Mouse (Mus musculus) liver, embryonic 14.5 days (tissue): ENCODE data around the gene Sst. TPM values are rescaled to one million over a fixed set of nuclear protein-coding genes. Genes with fewer than 3 reads are reported as not detected.

ENCODE experiments used
- ATAC-seq: fragments of 200-750 bp; cut with Nextera tagmentation; 2 replicates; pipeline ENCODE4 v1.8.0; 2017; ENCODE audit warnings: moderate number of reproducible peaks, mild to moderate bottlenecking, moderate library complexity; ENCODE audit not compliant: insufficient read depth
- DNase-seq, 3 experiments: peaks; one replicate each; pipeline ENCODE4 v3.0.0-alpha.2; 2012 to 2013; ENCODE audit warnings: low read depth in 3 of 3, low spot score in 3 of 3
- H3K27ac ChIP-seq: fragments of 300-500 bp; sonication (generic); 2 replicates; pipeline ENCODE4 v1.5.1; 2014; ENCODE audit warnings: moderate library complexity, mild to moderate bottlenecking, control low read depth, inconsistent platforms
- H3K27me3 ChIP-seq: fragments of 300-500 bp; sonication (generic); 2 replicates; pipeline ENCODE4 v1.6.1; 2014; ENCODE audit warnings: mild to moderate bottlenecking, low read length, moderate library complexity; ENCODE audit not compliant: control insufficient read depth, insufficient read depth
- H3K36me3 ChIP-seq: fragments of 300-500 bp; sonication (generic); replicated peaks from 2 replicates; pipeline ENCODE4 v1.6.1; 2014; ENCODE audit warnings: low read depth; ENCODE audit not compliant: control insufficient read depth, insufficient read depth
- H3K4me1 ChIP-seq, 2 experiments: fragments of 200-500 bp in 1 of 2; fragments of 300-500 bp in 1 of 2; sonication (generic) in 1 of 2; replicated peaks; 2 replicates each; pipeline ENCODE4 v1.6.1; 2012 to 2014; ENCODE audit warnings: antibody characterized with exemption in 1 of 2, inconsistent platforms in 1 of 2, low read length in 1 of 2; ENCODE audit not compliant: control insufficient read depth in 2 of 2, insufficient read depth in 2 of 2
- H3K4me2 ChIP-seq: fragments of 300-500 bp; sonication (generic); 2 replicates; pipeline ENCODE4 v1.6.1; 2014; ENCODE audit warnings: low read depth, mild to moderate bottlenecking, control low read depth, moderate library complexity
- H3K4me3 ChIP-seq, 2 experiments: fragments of 200-500 bp in 1 of 2; fragments of 300-500 bp in 1 of 2; sonication (generic) in 1 of 2; 2 replicates each; pipeline ENCODE4 v1.5.1; 2012 to 2014; ENCODE audit warnings: low read depth in 2 of 2, low read length in 2 of 2, mild to moderate bottlenecking in 2 of 2, control low read depth in 1 of 2, inconsistent platforms in 1 of 2, moderate library complexity in 1 of 2; ENCODE audit not compliant: insufficient read depth in 1 of 2
- H3K9ac ChIP-seq: fragments of 300-500 bp; sonication (generic); replicated peaks from 2 replicates; pipeline ENCODE4 v1.6.1; 2014; ENCODE audit warnings: mild to moderate bottlenecking, control low read depth, moderate library complexity
- H3K9me3 ChIP-seq: fragments of 300-500 bp; sonication (generic); 2 replicates; pipeline ENCODE4 v1.6.1; 2016; ENCODE audit warnings: low read length, mixed read lengths; ENCODE audit not compliant: control insufficient read depth
- CTCF ChIP-seq: IDR thresholded peaks from 2 replicates; pipeline ENCODE4 v1.5.1; 2016; ENCODE audit warnings: antibody characterized with exemption, low read depth, control low read depth
- EP300 ChIP-seq: IDR thresholded peaks from 2 replicates; pipeline ENCODE4 v1.6.1; 2016; ENCODE audit warnings: antibody characterized with exemption, low read depth
- WGBS: fragments of 180-500 bp; shearing (Covaris S2); extraction: QIAGEN DNeasy Blood & Tissue Kit; methylation state at CpG from one replicate; pipeline ENCODE4 v1.1.7; 2014; ENCODE audit not compliant: insufficient replicate concordance; 5-methylcytosine and 5-hydroxymethylcytosine counted together
- polyA plus RNA-seq, 2 experiments: library from polyadenylated mRNA; depleted of rRNA in 1 of 2; stranded (reverse) in 1 of 2; unstranded in 1 of 2; fragments of >200 nt; fragmentation: Nextera tagmentation in 1 of 2; extraction: Ambion mirVana in 1 of 2; gene quantifications; 2 replicates each; pipeline versions ENCODE4 v1.2.1 to v1.2.3; 2012 to 2014

The Sst gene
- polyA plus RNA-seq, 2 experiments: 0.04 TPM; not detected in 1

GRCm38 (mm10) chr16:23927301-23928114 is 36.8 kb upstream of the Sst start:
- Histone ChIP-seq H3K4me2 (no peak overlapping the region), H3K9me3 (no peaks in the 10 kb centered on the region), H3K27ac (no peak overlapping the region), H3K27me3 (no peaks in the 10 kb centered on the region), H3K36me3 (no peaks in the 10 kb centered on the region), H3K4me1 (no peaks in the 10 kb centered on the region), H3K4me3 (no peak overlapping the region), H3K9ac (no peak overlapping the region)
- no peak for TF ChIP-seq EP300
- no peak for TF ChIP-seq CTCF
- ATAC-seq: no peak
- no peak for DNase-seq
- 74% methylated on average over 33 of the region's 33 CpGs for WGBS

DNA sequence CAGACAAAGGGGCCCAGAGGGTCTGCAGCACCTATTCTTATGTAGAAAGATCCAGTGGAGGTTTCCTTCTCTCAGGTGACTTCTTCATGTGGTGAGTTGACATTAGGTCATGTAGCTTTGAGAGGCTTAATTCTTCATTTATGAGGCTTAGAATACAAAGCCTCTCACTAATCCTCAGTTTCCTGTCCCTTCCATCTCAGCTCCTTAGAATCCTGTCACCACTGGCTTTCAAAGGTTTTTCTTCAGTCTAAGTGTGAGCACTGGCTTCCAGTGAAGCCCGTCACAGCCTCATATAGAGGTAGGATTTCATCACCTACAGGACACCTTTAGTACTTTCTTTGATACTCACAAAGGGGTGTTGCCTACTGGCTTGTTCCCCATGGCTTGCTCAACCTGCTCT is 32.1 kb upstream of the Sst start:
- TF ChIP-seq EP300 (no peak), CTCF (no peak)
- no peaks in the 10 kb centered on the region for H3K9me3 ChIP-seq
- ATAC-seq (no peak), DNase-seq (no peak)
- no peak overlapping the region for H3K4me2 ChIP-seq
- WGBS: 63% methylated on average over 1 of the region's 1 CpGs
- H3K4me1 ChIP-seq: no peaks in the 10 kb centered on the region
- H3K27me3 ChIP-seq: no peaks in the 10 kb centered on the region
- no peak overlapping the region for H3K9ac ChIP-seq
- no peaks in the 10 kb centered on the region for H3K36me3 ChIP-seq
- no peak overlapping the region for H3K27ac ChIP-seq
- no peak overlapping the region for H3K4me3 ChIP-seq

- H3K27me3 ChIP-seq: no peaks in the 10 kb centered on the region
- WGBS: 51% methylated on average over 5 of the region's 5 CpGs
- no peak for ATAC-seq
Observed at GRCm38 (mm10) chr16:23921697-23922096, 30.9 kb upstream of the Sst start.

GRCm38 (mm10) chr16:23919418-23919817 is 28.7 kb upstream of the Sst start:
- Histone ChIP-seq H3K36me3 (no peaks in the 10 kb centered on the region), H3K27me3 (no peaks in the 10 kb centered on the region), H3K4me2 (no peak overlapping the region), H3K9me3 (no peaks in the 10 kb centered on the region), H3K9ac (no peak overlapping the region), H3K4me3 (no peak overlapping the region), H3K27ac (no peak overlapping the region), H3K4me1 (no peaks in the 10 kb centered on the region)
- no peak for TF ChIP-seq EP300
- DNase-seq: no peak
- whole genome bisulfite sequencing: 46% methylated on average over 2 of the region's 2 CpGs
- ATAC-seq: no peak

More at GRCm38 (mm10) chr16:23921697-23922096, 30.9 kb upstream of the Sst start:
- Histone ChIP-seq H3K4me2 (no peak overlapping the region), H3K9ac (no peak overlapping the region), H3K36me3 (no peaks in the 10 kb centered on the region), H3K9me3 (no peaks in the 10 kb centered on the region), H3K4me3 (no peak overlapping the region), H3K27ac (no peak overlapping the region), H3K4me1 (no peaks in the 10 kb centered on the region)
- DNase-seq: no peak
- TF ChIP-seq CTCF: no peak
- no peak for TF ChIP-seq EP300

- WGBS: 28% methylated on average over 3 of the region's 3 CpGs
- Histone ChIP-seq H3K4me2 (no peak overlapping the region), H3K27me3 (no peaks in the 10 kb centered on the region), H3K9me3 (no peaks in the 10 kb centered on the region), H3K9ac (no peak overlapping the region), H3K4me1 (no peaks in the 10 kb centered on the region), H3K27ac (no peak overlapping the region), H3K36me3 (no peaks in the 10 kb centered on the region), H3K4me3 (no peak overlapping the region)
- no peak for DNase-seq
- no peak for ATAC-seq
- TF ChIP-seq CTCF: no peak
- TF ChIP-seq EP300: no peak
Observed at GRCm38 (mm10) chr16:23913401-23913800, 22.6 kb upstream of the Sst start.
